Mouse (Mus musculus): ENCODE results near the gene Fyb2. TPM values are rescaled to one million over a fixed set of nuclear protein-coding genes. Genes with fewer than 3 reads are reported as not detected.

Fyb2 gene
- polyA plus RNA-seq, 1 experiment from 2014 or later = 0.41 TPM

DNA sequence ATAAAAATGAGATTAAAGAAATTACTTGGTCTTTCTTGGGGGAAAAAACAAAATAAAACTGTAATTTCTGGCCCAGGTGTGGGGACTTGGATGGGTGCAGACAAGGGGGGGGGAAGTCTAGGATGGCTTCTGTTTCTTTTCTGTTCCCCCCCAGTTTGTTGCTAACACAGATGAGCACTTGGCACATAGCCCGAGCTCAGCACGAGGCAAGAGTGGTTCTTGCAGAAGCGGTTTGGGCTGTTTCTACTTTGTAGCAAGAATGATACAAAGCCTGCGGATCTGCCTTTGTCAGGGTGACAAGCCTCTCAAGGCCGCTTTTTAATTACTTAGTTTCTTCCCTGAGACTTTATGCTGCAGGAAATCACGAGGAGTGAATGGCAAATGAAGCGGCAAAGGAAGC, 43.4 kb downstream of the Fyb2 start:
- Histone ChIP-seq H3K9ac (ENCODE audit: low read length) (no peak overlapping the region), H3K9me3 (replicated peaks; ENCODE audit: control insufficient read depth, low read length) (no peaks in the 10 kb centered on the region), H3K4me1 (ENCODE audit: control insufficient read depth, insufficient read depth, low read length) (no peaks in the 10 kb centered on the region), H3K27me3 (ENCODE audit: control insufficient read depth, insufficient read depth, low read length) (no peaks in the 10 kb centered on the region), H3K4me3 (ENCODE audit: low read length) (no peak overlapping the region), H3K4me2 (ENCODE audit: low read depth, low read length) (no peak overlapping the region), H3K27ac (ENCODE audit: low read length) (no peak overlapping the region), H3K36me3 (ENCODE audit: control insufficient read depth, insufficient read depth) (no peaks in the 10 kb centered on the region)
- ATAC-seq (replicated peaks; ENCODE audit: extremely low read depth, insufficient read depth, low FRiP score) = no peak
- WGBS = 56% methylated on average over 7 of the region's 7 CpGs

- Histone ChIP-seq H3K9me3 (replicated peaks; ENCODE audit: control insufficient read depth, low read length) (no peaks in the 10 kb centered on the region), H3K36me3 (ENCODE audit: control insufficient read depth, insufficient read depth) (no peaks in the 10 kb centered on the region), H3K27me3 (ENCODE audit: control insufficient read depth, insufficient read depth, low read length) (no peaks in the 10 kb centered on the region), H3K27ac (ENCODE audit: low read length) (no peak overlapping the region), H3K4me2 (ENCODE audit: low read depth, low read length) (no peak overlapping the region), H3K9ac (ENCODE audit: low read length) (no peak overlapping the region), H3K4me1 (ENCODE audit: control insufficient read depth, insufficient read depth, low read length) (no peaks in the 10 kb centered on the region), H3K4me3 (ENCODE audit: low read length) (no peak overlapping the region)
- WGBS = 64% methylated on average over 5 of the region's 5 CpGs
- no peak for ATAC-seq (replicated peaks; ENCODE audit: extremely low read depth, insufficient read depth, low FRiP score)
These were observed 48.2 kb downstream of the Fyb2 start for GRCm38 (mm10) chr4:104961431-104961830.

GRCm38 (mm10) chr4:104972606-104973005, 59.4 kb downstream of the Fyb2 start:
- WGBS = 75% methylated on average over 2 of the region's 2 CpGs

DNA sequence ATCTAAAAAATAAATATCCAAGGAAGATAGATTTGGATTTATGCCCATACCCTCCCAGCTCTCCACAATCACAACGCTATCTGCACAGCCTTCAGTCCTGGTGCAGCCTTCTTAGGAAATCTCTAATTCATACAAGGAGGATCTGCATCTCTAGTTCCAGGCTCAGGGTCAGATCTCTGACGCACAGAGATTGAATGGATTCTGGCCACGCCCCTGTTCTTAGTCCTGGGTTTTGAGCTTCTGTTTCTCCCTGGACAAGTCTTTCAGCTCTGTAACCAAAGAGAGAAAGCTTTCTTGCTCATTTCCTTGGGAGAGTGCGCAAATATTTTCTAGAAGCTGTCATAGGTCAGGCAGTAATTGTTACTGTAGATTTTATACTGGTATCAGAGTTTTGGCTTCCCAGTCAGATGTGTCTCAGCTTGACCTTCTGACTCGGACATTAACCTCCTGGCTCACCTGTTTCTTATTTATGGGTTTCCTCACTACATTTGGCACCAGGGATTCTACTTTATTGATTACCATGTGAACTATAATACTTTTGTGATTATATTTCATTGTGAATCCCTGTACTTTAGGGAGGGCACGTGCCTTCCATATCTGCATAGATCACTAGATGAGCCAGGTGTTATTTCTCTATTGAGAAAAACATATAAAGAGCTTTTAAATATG, 62.0 kb downstream of the Fyb2 start:
- no peak overlapping the region for H3K27ac ChIP-seq (ENCODE audit: low read length)
- no peak overlapping the region for H3K4me2 ChIP-seq (ENCODE audit: low read depth, low read length)
- 87% methylated on average over 6 of the region's 6 CpGs for WGBS
- H3K4me1 ChIP-seq (ENCODE audit: control insufficient read depth, insufficient read depth, low read length) = no peaks in the 10 kb centered on the region
- H3K9me3 ChIP-seq (replicated peaks; ENCODE audit: control insufficient read depth, low read length) = no peaks in the 10 kb centered on the region
- no peak for ATAC-seq (replicated peaks; ENCODE audit: extremely low read depth, insufficient read depth, low FRiP score)
- no peaks in the 10 kb centered on the region for H3K27me3 ChIP-seq (ENCODE audit: control insufficient read depth, insufficient read depth, low read length)
- no peak overlapping the region for H3K9ac ChIP-seq (ENCODE audit: low read length)
- no peak overlapping the region for H3K4me3 ChIP-seq (ENCODE audit: low read length)
- H3K36me3 ChIP-seq (ENCODE audit: control insufficient read depth, insufficient read depth) = no peaks in the 10 kb centered on the region

More at GRCm38 (mm10) chr4:104972606-104973005, 59.4 kb downstream of the Fyb2 start:
- Histone ChIP-seq H3K36me3 (ENCODE audit: control insufficient read depth, insufficient read depth) (no peaks in the 10 kb centered on the region), H3K27me3 (ENCODE audit: control insufficient read depth, insufficient read depth, low read length) (no peaks in the 10 kb centered on the region), H3K27ac (ENCODE audit: low read length) (no peak overlapping the region), H3K4me1 (ENCODE audit: control insufficient read depth, insufficient read depth, low read length) (no peaks in the 10 kb centered on the region), H3K9me3 (replicated peaks; ENCODE audit: control insufficient read depth, low read length) (no peaks in the 10 kb centered on the region), H3K4me3 (ENCODE audit: low read length) (no peak overlapping the region), H3K9ac (ENCODE audit: low read length) (no peak overlapping the region), H3K4me2 (ENCODE audit: low read depth, low read length) (no peak overlapping the region)
- no peak for ATAC-seq (replicated peaks; ENCODE audit: extremely low read depth, insufficient read depth, low FRiP score)

DNA sequence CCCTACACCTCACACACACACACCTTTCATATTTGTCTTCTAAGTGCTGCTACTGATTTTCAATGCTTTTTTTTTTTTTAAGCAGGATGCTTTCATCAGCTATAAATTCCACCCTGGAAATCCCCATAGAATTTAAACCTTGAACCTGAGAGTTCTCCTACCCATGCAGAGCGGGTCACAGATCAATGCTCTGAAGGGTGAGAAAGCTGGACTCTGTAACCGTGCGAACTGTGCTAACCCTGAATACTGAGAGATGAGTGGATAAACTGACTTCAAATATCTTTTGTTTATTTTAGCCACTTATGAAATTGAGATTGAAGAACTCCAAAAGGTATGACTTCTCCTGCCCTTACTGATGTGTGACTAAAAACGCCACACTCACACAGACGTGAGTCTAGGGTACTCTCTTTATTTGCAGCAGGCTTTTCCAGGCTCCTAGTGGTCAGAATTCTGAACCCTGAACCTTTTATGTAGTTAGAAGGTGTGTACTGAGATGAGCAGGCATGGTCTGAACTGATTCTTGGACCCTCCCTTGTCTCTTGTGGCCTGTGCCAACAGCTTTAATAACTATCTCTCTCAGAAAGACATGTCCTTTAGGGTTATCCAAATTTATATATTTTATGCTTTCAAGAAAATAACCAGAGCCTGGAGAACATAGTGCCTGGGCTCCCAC, 72.8 kb downstream of the Fyb2 start:
- WGBS = 81% methylated on average over 5 of the region's 5 CpGs
- Histone ChIP-seq H3K4me3 (ENCODE audit: low read length) (no peak overlapping the region), H3K4me2 (ENCODE audit: low read depth, low read length) (no peak overlapping the region), H3K4me1 (ENCODE audit: control insufficient read depth, insufficient read depth, low read length) (no peaks in the 10 kb centered on the region), H3K36me3 (ENCODE audit: control insufficient read depth, insufficient read depth) (no peaks in the 10 kb centered on the region), H3K9ac (ENCODE audit: low read length) (no peak overlapping the region), H3K9me3 (replicated peaks; ENCODE audit: control insufficient read depth, low read length) (no peaks in the 10 kb centered on the region), H3K27me3 (ENCODE audit: control insufficient read depth, insufficient read depth, low read length) (no peaks in the 10 kb centered on the region), H3K27ac (ENCODE audit: low read length) (no peak overlapping the region)
- no peak for ATAC-seq (replicated peaks; ENCODE audit: extremely low read depth, insufficient read depth, low FRiP score)

GRCm38 (mm10) chr4:104987631-104988030, 74.4 kb downstream of the Fyb2 start:
- H3K9me3 ChIP-seq (replicated peaks; ENCODE audit: control insufficient read depth, low read length) = no peaks in the 10 kb centered on the region
- no peaks in the 10 kb centered on the region for H3K27me3 ChIP-seq (ENCODE audit: control insufficient read depth, insufficient read depth, low read length)
- H3K4me1 ChIP-seq (ENCODE audit: control insufficient read depth, insufficient read depth, low read length) = no peaks in the 10 kb centered on the region
- no peak overlapping the region for H3K27ac ChIP-seq (ENCODE audit: low read length)
- H3K9ac ChIP-seq (ENCODE audit: low read length) = no peak overlapping the region
- H3K4me3 ChIP-seq (ENCODE audit: low read length) = no peak overlapping the region
- WGBS = 66% methylated on average over 7 of the region's 7 CpGs
- ATAC-seq (replicated peaks; ENCODE audit: extremely low read depth, insufficient read depth, low FRiP score) = no peak
- no peak overlapping the region for H3K4me2 ChIP-seq (ENCODE audit: low read depth, low read length)
- no peaks in the 10 kb centered on the region for H3K36me3 ChIP-seq (ENCODE audit: control insufficient read depth, insufficient read depth)

DNA sequence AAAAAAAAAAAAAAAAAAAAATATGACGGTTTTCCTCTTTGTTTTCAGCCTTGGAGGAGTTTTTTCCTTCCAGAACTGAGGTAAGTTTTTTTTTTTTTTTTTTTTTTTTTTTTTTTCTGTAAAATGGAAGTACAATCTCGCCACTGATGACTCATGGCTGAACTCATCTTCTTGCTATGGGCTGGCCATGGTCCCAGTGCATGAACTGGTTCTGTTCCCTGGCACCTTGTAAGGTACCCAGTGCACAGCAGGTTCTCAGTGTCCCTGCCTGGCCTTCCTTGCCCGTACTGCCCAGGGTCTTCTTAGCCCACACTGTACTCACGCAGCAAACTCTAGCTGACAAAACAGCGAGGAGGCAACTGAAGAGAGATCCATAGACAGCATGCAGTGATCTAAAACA, 74.8 kb downstream of the Fyb2 start:
- no peak overlapping the region for H3K9ac ChIP-seq (ENCODE audit: low read length)

GRCm38 (mm10) chr4:104988709-104989108, 75.5 kb downstream of the Fyb2 start:
- 87% methylated on average over 7 of the region's 7 CpGs for WGBS
- H3K27ac ChIP-seq (ENCODE audit: low read length) = no peak overlapping the region

More for the DNA sequence above, 74.8 kb downstream of the Fyb2 start:
- no peak for ATAC-seq (replicated peaks; ENCODE audit: extremely low read depth, insufficient read depth, low FRiP score)
- Histone ChIP-seq H3K4me3 (ENCODE audit: low read length) (no peak overlapping the region), H3K4me2 (ENCODE audit: low read depth, low read length) (no peak overlapping the region), H3K9me3 (replicated peaks; ENCODE audit: control insufficient read depth, low read length) (no peaks in the 10 kb centered on the region), H3K4me1 (ENCODE audit: control insufficient read depth, insufficient read depth, low read length) (no peaks in the 10 kb centered on the region), H3K36me3 (ENCODE audit: control insufficient read depth, insufficient read depth) (no peaks in the 10 kb centered on the region), H3K27me3 (ENCODE audit: control insufficient read depth, insufficient read depth, low read length) (no peaks in the 10 kb centered on the region), H3K27ac (ENCODE audit: low read length) (no peak overlapping the region)
- 77% methylated on average over 5 of the region's 5 CpGs for WGBS

GRCm38 (mm10) chr4:104990016-104990415, 76.8 kb downstream of the Fyb2 start:
- no peak overlapping the region for H3K4me2 ChIP-seq (ENCODE audit: low read depth, low read length)
- no peak for ATAC-seq (replicated peaks; ENCODE audit: extremely low read depth, insufficient read depth, low FRiP score)
- WGBS = 69% methylated on average over 6 of the region's 6 CpGs
- H3K4me1 ChIP-seq (ENCODE audit: control insufficient read depth, insufficient read depth, low read length) = no peaks in the 10 kb centered on the region
- H3K9me3 ChIP-seq (replicated peaks; ENCODE audit: control insufficient read depth, low read length) = no peaks in the 10 kb centered on the region
- no peak overlapping the region for H3K9ac ChIP-seq (ENCODE audit: low read length)
- H3K27ac ChIP-seq (ENCODE audit: low read length) = no peak overlapping the region
- H3K4me3 ChIP-seq (ENCODE audit: low read length) = no peak overlapping the region
- H3K36me3 ChIP-seq (ENCODE audit: control insufficient read depth, insufficient read depth) = no peaks in the 10 kb centered on the region
- H3K27me3 ChIP-seq (ENCODE audit: control insufficient read depth, insufficient read depth, low read length) = no peaks in the 10 kb centered on the region

More at GRCm38 (mm10) chr4:104988709-104989108, 75.5 kb downstream of the Fyb2 start:
- Histone ChIP-seq H3K4me3 (ENCODE audit: low read length) (no peak overlapping the region), H3K4me2 (ENCODE audit: low read depth, low read length) (no peak overlapping the region), H3K36me3 (ENCODE audit: control insufficient read depth, insufficient read depth) (no peaks in the 10 kb centered on the region), H3K9me3 (replicated peaks; ENCODE audit: control insufficient read depth, low read length) (no peaks in the 10 kb centered on the region), H3K4me1 (ENCODE audit: control insufficient read depth, insufficient read depth, low read length) (no peaks in the 10 kb centered on the region), H3K9ac (ENCODE audit: low read length) (no peak overlapping the region), H3K27me3 (ENCODE audit: control insufficient read depth, insufficient read depth, low read length) (no peaks in the 10 kb centered on the region)
- ATAC-seq (replicated peaks; ENCODE audit: extremely low read depth, insufficient read depth, low FRiP score) = no peak

All from heart, embryonic 16.5 days (tissue).